Mouse (Mus musculus): ENCODE results near the gene Rhbdl2.

Gene Rhbdl2

GRCm38 (mm10) chr4:123814030-123814501 is 26.4 kb downstream of the Rhbdl2 start:
- no peak for DNase-seq (ENCODE audit: low spot score in 2 of 2)

DNA sequence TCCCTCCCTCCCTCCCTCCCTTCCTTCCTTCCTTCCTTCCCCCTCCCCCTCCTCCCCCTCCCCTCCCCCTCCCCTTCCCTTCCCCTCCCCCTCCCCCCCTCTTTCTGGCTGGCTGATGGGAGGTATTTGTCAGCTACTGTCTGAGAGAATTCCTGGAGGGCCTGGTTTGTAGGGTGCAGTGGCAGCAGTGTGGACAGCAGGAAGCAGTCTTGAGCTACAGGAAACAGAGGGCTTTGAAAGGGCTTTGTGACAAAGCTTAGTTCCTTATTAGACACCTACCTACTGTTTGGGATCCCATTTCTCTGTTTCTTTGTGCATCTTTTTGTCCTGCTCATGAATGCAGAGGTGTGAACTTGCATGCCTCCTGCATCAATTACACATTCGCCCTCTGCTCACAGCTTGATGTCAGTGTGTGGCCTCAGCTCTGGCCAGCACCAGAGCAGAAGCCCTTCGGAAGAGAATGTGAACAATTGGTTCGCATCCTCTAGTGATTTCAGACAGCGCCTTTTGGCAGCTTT is 31.5 kb downstream of the Rhbdl2 start:
- DNase-seq (ENCODE audit: low spot score in 2 of 2): peak in 1 of 2 experiments; percentile 11

GRCm38 (mm10) chr4:123842126-123842525 is 54.5 kb downstream of the Rhbdl2 start:
- no peak for DNase-seq (ENCODE audit: low spot score in 2 of 2)

- DNase-seq (ENCODE audit: low spot score in 2 of 2): no peak
These were observed 69.2 kb downstream of the Rhbdl2 start for GRCm38 (mm10) chr4:123856888-123857287.

DNA sequence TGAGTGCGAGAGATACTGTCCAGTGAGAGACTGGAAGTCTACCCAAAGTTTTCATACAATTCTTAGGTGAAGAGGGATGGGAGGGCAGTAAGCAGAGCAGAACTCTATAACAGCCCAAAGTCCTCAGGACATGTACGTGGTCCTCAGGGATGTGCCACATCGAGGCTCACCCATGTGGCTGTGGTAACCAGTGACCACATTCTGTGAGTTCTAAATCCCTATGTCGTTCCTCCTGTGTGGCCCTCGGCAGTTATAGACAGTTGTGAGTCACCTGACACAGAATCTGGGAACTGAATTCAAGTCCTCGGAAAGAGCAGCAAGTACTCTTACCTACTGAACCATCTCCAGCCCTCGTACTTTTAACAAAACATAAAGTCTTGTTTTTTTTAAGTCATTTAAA is 70.4 kb downstream of the Rhbdl2 start:
- DNase-seq (ENCODE audit: low spot score in 2 of 2): no peak

DNA sequence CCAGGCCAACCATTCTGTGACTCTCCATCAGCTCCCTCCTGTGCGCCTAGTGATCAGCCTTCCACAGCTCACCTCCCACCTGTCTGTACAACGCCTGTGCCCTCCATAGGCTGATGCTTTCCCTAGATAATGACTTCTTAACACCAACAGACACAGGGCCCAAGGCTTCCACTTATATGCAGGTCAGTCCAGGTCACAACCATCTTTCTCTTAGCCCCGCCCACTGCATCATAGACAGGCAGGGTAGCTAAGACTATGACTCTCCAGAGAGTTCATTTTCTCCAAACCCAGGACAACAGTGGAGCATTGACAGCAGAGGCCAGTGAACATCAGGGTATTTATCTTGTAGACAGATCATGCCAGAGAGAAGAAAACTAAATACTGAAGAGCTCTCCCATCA is 71.7 kb downstream of the Rhbdl2 start, which contains the start of gene 4933427I04Rik:
4933427I04Rik (plus strand) TSS at position 301 of the 400 bp plus-strand sequence.
- DNase-seq (ENCODE audit: low spot score in 2 of 2): no peak

DNA sequence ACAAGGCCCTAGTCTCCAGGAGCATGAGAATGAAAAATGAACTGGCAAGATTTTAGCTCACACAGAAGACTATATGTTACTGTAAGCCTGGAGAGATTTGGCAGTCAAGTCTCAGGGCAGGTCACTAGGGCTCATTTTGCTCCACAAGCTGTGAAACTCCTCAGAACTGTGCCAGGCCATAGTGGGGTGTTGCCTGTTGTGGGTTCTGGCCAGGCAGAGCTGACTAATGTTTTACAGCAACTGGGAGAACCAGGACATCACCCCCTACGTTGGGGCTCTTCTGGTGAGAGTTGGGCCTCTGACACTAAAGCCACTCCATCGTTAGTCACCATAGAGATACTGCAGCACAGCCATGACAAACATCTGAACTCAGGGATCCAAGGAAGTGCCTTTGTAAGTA is 72.1 kb downstream of the Rhbdl2 start:
- no peak for DNase-seq (ENCODE audit: low spot score in 2 of 2)

GRCm38 (mm10) chr4:123860621-123861020 is 72.9 kb downstream of the Rhbdl2 start:
- DNase-seq (ENCODE audit: low spot score in 2 of 2): no peak

All from frontal cortex, postnatal 14 days (tissue).